Mouse (Mus musculus) hindbrain, embryonic 16.5 days (tissue): ENCODE results near the gene Stk35. TPM values are rescaled to one million over a fixed set of nuclear protein-coding genes. Genes with fewer than 3 reads are reported as not detected.

ENCODE experiments used
- ATAC-seq: fragments of 200-750 bp; cut with Nextera tagmentation; 2 replicates; pipeline ENCODE4 v1.8.0; 2017; ENCODE audit warnings: moderate TSS enrichment, moderate library complexity
- H3K27ac ChIP-seq: fragments of 300-500 bp; sonication (generic); 2 replicates; pipeline ENCODE4 v1.5.1; 2014; ENCODE audit warnings: low read depth, mild to moderate bottlenecking, control low read depth, low read length, moderate library complexity
- H3K27me3 ChIP-seq: fragments of 300-500 bp; sonication (generic); replicated peaks from 2 replicates; pipeline ENCODE4 v1.6.1; 2014; ENCODE audit warnings: low read length; ENCODE audit not compliant: control insufficient read depth, insufficient read depth
- H3K36me3 ChIP-seq: fragments of 300-500 bp; sonication (generic); 2 replicates; pipeline ENCODE4 v1.6.1; 2014; ENCODE audit warnings: mild to moderate bottlenecking, low read length, moderate library complexity, mixed read lengths; ENCODE audit not compliant: control insufficient read depth, insufficient read depth
- H3K4me1 ChIP-seq: fragments of 300-500 bp; sonication (generic); 2 replicates; pipeline ENCODE4 v1.6.1; 2014; ENCODE audit warnings: low read depth, low read length; ENCODE audit not compliant: control insufficient read depth, insufficient read depth
- H3K4me2 ChIP-seq: fragments of 300-500 bp; sonication (generic); 2 replicates; pipeline ENCODE4 v1.6.1; 2014; ENCODE audit warnings: mild to moderate bottlenecking, low read length, control low read depth, moderate library complexity
- H3K4me3 ChIP-seq: fragments of 300-500 bp; sonication (generic); 2 replicates; pipeline ENCODE4 v1.5.1; 2014; ENCODE audit warnings: mild to moderate bottlenecking, low read length, control low read depth, moderate library complexity
- H3K9ac ChIP-seq: fragments of 300-500 bp; sonication (generic); 2 replicates; pipeline ENCODE4 v1.6.1; 2014; ENCODE audit warnings: low read depth, mild to moderate bottlenecking, control low read depth, low read length, moderate library complexity
- H3K9me3 ChIP-seq: fragments of 300-500 bp; sonication (generic); 2 replicates; pipeline ENCODE4 v1.6.1; 2014; ENCODE audit warnings: mild to moderate bottlenecking, low read length, moderate library complexity; ENCODE audit not compliant: control insufficient read depth
- WGBS: fragments of 180-500 bp; shearing (Covaris S2); extraction: QIAGEN DNeasy Blood & Tissue Kit; methylation state at CpG from one replicate; pipeline ENCODE4 v1.1.7; 2014; 5-methylcytosine and 5-hydroxymethylcytosine counted together
- polyA plus RNA-seq: library from polyadenylated mRNA; unstranded; fragments of >200 nt; fragmentation: Nextera tagmentation; extraction: Ambion mirVana; gene quantifications from 2 replicates; pipeline ENCODE4 v1.2.1, GENCODE M21; 2015

Gene Stk35
- polyA plus RNA-seq, 1 experiment from 2014 or later = 8.0 TPM

DNA sequence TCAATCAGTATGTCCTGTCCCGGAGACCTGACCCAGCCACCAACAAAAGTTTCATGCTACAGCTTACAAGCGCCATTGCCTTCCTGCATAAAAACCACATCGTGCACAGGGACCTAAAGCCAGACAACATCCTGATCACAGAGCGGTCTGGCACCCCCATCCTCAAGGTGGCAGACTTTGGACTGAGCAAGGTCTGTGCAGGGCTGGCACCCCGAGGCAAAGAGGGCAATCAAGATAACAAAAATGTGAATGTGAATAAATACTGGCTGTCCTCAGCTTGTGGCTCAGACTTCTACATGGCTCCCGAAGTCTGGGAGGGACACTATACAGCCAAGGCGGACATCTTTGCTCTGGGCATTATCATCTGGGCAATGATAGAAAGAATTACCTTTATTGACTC, 10.2 kb downstream of the Stk35 start:
- no peak overlapping the region for H3K4me3 ChIP-seq
- no peak for ATAC-seq
- peaks cover 10% of the 10 kb centered on the region for H3K36me3 ChIP-seq
- no peak overlapping the region for H3K27ac ChIP-seq
- H3K4me1 ChIP-seq = no peaks in the 10 kb centered on the region; the same call in 1 of the 2 replicates
- H3K9ac ChIP-seq = no peak overlapping the region
- no peaks in the 10 kb centered on the region for H3K9me3 ChIP-seq
- 99% methylated on average over 7 of the region's 7 CpGs for WGBS
- no peak overlapping the region for H3K4me2 ChIP-seq
- H3K27me3 ChIP-seq = no peaks in the 10 kb centered on the region

DNA sequence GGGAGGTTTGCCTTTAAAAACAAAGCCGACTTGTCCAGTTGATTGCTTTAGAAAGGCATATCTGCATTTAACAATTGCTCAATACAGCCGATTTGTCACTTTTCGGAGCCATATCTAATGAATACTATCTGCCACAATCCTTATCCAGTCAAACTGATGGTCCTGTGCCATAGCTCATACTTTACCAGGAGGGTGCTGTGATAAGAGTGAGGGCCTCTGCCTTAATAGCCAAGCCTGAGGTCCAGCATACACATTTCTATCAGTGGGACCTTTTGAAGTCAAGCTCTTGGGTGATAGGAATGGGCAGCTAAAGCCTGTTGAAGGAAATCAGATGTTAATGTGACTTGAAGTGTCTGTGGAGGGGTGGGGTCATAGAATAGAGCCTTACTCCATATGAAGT, 13.7 kb downstream of the Stk35 start:
- H3K27me3 ChIP-seq = no peaks in the 10 kb centered on the region
- 92% methylated on average over 3 of the region's 3 CpGs for WGBS
- ATAC-seq = no peak

DNA sequence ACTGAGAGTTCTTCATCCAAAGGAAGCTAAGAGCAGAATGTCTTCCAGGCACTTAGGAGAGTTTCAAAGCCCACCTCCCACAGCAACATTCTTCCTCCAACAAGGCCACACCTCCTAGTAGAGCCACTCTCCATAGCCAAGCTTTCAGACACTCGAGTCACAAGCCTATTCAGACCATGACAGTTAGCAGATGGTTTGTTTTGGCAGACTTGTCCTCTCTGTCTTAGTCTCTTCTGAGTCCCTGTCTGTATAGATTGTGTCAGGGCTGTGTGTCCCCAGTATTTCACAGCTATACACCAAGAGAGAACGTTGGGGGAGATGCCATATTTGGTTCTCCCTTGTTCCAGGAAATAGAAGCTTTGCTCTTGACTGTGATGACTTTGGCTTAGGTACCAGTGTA, 14.8 kb downstream of the Stk35 start:
- Histone ChIP-seq H3K4me3 (no peak overlapping the region), H3K27ac (no peak overlapping the region), H3K4me2 (no peak overlapping the region), H3K36me3 (peaks cover 10% of the 10 kb centered on the region), H3K27me3 (no peaks in the 10 kb centered on the region), H3K9ac (no peak overlapping the region), H3K4me1 (no peaks in the 10 kb centered on the region; the same call in 1 of the 2 replicates), H3K9me3 (no peaks in the 10 kb centered on the region)
- ATAC-seq = no peak
- 62% methylated on average over 2 of the region's 2 CpGs for WGBS

More for the DNA sequence above, 13.7 kb downstream of the Stk35 start:
- Histone ChIP-seq H3K4me1 (no peaks in the 10 kb centered on the region; the same call in 1 of the 2 replicates), H3K9ac (no peak overlapping the region), H3K36me3 (peaks cover 10% of the 10 kb centered on the region), H3K9me3 (no peaks in the 10 kb centered on the region), H3K4me3 (no peak overlapping the region), H3K27ac (no peak overlapping the region), H3K4me2 (no peak overlapping the region)

DNA sequence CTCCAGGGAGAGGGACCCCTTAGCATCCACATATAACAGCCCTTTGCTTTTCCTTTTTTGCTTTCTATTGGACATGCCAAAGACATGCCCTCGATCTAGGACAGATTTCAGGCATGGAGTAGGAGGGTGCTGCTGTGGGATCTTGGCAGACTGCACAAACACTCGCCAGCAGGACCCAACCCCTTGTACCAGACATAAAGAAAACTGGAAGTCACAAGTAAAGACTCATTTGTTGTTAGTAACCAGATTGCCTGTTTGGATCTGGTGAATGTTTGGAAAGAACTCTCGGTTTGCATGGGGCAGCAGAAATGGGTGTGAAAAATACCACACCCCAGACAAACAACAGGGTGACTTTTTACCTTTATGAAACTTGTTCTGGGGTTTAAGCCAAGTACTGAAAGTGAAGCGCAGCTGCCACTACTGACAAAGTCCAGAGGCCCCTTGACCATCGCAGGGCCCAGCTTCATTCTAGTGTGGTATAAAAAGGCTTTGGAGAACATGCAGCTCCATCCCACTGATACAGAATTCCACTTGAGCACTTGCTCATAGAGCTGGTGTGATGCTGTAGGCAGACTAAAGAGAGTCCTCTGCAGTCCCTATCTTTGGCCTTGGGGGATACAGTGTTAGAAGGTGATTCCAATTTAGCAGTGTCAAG, 17.4 kb downstream of the Stk35 start:
- Histone ChIP-seq H3K27ac (no peak overlapping the region), H3K4me2 (no peak overlapping the region), H3K4me1 (no peaks in the 10 kb centered on the region; the same call in 1 of the 2 replicates), H3K9me3 (no peaks in the 10 kb centered on the region), H3K4me3 (no peak overlapping the region), H3K27me3 (no peaks in the 10 kb centered on the region), H3K36me3 (no peaks in the 10 kb centered on the region), H3K9ac (no peak overlapping the region)
- no peak for ATAC-seq
- WGBS = 79% methylated on average over 5 of the region's 5 CpGs

DNA sequence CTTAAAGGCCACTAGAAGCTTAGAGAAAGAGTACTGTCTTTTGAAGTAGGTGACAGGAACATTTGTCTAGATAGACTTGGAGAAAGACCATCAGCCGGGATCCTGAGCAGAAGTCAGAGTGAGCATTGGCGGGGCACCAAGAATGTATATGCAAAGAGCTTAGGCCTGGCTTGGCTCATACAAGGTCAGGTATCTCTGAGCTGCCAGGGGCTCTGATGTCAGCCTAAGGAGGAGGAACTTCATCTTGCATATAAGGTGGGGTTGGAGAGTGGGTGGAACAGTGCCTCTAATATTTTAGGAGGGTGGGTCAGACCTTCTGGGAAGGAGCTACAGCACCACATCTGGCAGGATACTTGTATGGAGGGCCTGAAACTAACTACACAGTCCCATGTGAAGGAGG, 18.6 kb downstream of the Stk35 start:
- Histone ChIP-seq H3K4me2 (no peak overlapping the region), H3K27ac (no peak overlapping the region), H3K36me3 (no peaks in the 10 kb centered on the region), H3K9me3 (no peaks in the 10 kb centered on the region), H3K27me3 (no peaks in the 10 kb centered on the region), H3K9ac (no peak overlapping the region), H3K4me3 (no peak overlapping the region), H3K4me1 (no peaks in the 10 kb centered on the region; the same call in 1 of the 2 replicates)
- no peak for ATAC-seq
- WGBS = 98% methylated on average over 2 of the region's 2 CpGs

DNA sequence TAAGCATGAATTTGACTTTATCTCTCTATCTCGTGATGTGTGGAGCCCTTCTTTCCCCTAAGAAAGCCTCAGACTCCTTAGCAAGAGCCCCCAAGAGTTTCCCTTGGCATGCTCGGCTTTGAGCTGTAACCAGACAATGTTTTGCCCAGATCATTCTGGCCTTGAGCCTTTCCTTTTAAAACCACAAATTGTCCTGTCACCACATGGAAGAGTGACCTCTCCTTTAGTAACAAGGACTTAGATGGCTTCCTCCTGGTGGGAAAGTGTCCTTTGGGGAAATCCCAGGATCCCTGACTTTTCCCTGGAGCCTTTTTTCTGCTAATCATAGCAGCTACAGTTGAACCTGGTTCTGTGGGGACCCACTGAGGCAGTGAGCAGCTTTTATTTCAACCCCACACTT, 19.2 kb downstream of the Stk35 start:
- WGBS = 79% methylated on average over 2 of the region's 2 CpGs
- ATAC-seq = no peak
- H3K27ac ChIP-seq = no peak overlapping the region

DNA sequence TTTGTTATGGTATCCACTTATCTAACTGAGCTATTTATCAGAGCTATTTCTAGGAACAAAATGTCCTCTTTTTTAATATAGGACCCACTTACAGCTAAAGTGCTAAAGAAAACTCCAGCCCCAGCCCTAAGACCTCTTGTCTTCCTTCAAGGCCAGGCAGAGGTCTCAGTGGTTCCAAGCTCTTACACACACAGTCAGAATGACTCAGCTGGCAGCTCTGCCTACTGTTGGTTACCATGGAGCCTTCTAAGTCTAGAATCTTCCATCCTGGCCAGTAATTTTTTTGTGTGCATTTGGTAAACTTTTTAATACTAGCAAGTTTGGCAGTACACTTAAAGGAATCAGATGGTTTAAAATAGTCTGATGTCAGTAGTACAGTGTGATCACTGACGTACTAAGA, 19.6 kb downstream of the Stk35 start:
- no peaks in the 10 kb centered on the region for H3K36me3 ChIP-seq

More for the DNA sequence above, 19.2 kb downstream of the Stk35 start:
- Histone ChIP-seq H3K9ac (no peak overlapping the region), H3K36me3 (no peaks in the 10 kb centered on the region), H3K9me3 (no peaks in the 10 kb centered on the region), H3K4me3 (no peak overlapping the region), H3K27me3 (no peaks in the 10 kb centered on the region), H3K4me1 (no peaks in the 10 kb centered on the region; the same call in 1 of the 2 replicates), H3K4me2 (no peak overlapping the region)

DNA sequence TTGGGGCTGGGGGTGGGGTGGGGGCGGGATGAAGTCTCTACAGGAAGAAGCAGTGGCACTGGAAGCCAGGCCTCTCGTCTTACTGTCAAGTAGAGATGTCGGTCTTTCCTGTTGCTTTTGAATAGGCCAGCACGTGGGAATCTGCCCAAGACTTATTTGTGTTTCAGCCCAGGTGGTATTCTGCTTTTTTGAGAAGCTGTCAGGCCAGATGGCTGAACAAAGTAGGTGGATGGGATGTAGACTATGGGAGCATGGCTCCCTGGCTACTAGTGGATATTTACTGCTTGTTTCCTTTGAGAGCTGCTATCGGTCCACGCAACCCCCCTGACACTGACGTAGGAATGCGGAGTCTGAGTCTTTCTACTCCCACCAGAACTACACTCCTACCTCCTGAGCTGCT, 20.7 kb downstream of the Stk35 start:
- H3K4me1 ChIP-seq = no peaks in the 10 kb centered on the region; the same call in 1 of the 2 replicates
- H3K4me2 ChIP-seq = no peak overlapping the region
- H3K27ac ChIP-seq = no peak overlapping the region
- H3K9me3 ChIP-seq = no peaks in the 10 kb centered on the region
- no peak overlapping the region for H3K4me3 ChIP-seq
- no peak overlapping the region for H3K9ac ChIP-seq
- WGBS = 74% methylated on average over 8 of the region's 8 CpGs
- H3K27me3 ChIP-seq = no peaks in the 10 kb centered on the region
- H3K36me3 ChIP-seq = no peaks in the 10 kb centered on the region
- ATAC-seq = no peak

More for the DNA sequence above, 19.6 kb downstream of the Stk35 start:
- H3K27me3 ChIP-seq = no peaks in the 10 kb centered on the region
- H3K4me1 ChIP-seq = no peaks in the 10 kb centered on the region; the same call in 1 of the 2 replicates
- H3K27ac ChIP-seq = no peak overlapping the region
- H3K4me2 ChIP-seq = no peak overlapping the region
- H3K4me3 ChIP-seq = no peak overlapping the region
- ATAC-seq = no peak
- H3K9me3 ChIP-seq = no peaks in the 10 kb centered on the region
- 87% methylated on average over 1 of the region's 1 CpGs for WGBS
- H3K9ac ChIP-seq = no peak overlapping the region

DNA sequence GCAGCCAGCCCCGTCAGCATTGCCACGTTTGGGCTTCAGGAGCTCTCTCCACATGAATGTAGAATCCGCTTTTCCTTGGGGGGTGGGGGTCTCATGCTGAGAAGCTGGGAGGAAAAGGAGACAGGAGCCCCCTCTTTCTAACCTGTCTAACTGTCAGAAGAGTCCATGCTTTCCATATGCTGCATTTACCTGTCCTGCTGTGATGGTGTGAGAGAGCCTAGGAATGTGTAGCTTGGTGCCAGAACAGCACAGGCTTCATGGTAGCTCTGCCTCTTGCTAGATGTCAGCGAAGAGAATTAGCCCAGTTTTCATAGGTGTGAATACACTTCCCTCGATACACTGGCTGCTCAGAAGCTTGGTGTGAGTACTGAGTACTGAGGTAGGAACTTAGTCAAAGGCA, 21.3 kb downstream of the Stk35 start:
- Histone ChIP-seq H3K36me3 (no peaks in the 10 kb centered on the region), H3K27me3 (no peaks in the 10 kb centered on the region), H3K4me1 (no peaks in the 10 kb centered on the region; the same call in 1 of the 2 replicates), H3K9me3 (no peaks in the 10 kb centered on the region), H3K9ac (no peak overlapping the region), H3K27ac (no peak overlapping the region), H3K4me3 (no peak overlapping the region), H3K4me2 (no peak overlapping the region)
- ATAC-seq = no peak
- 84% methylated on average over 5 of the region's 5 CpGs for WGBS
